Mouse (Mus musculus) hematopoietic stem cell, adult 5-6 weeks (primary cell): ENCODE data around the gene Tesmin. TPM values are rescaled to one million over a fixed set of nuclear protein-coding genes. Genes with fewer than 3 reads are reported as not detected.

Experiments
- ATAC-seq, 2 experiments: fragments of 125-278 bp in 1 of 2; replicated peaks in 1 of 2; 2 replicates each; pipeline ENCODE4 v1.8.0; 2016 to 2017; ENCODE audit warnings: inconsistent platforms in 2 of 2, mild to moderate bottlenecking in 2 of 2, moderate number of reproducible peaks in 2 of 2, low read depth in 1 of 2, moderate TSS enrichment in 1 of 2; ENCODE audit not compliant: low FRiP score in 2 of 2, poor library complexity in 2 of 2, severe bottlenecking in 2 of 2, insufficient read depth in 1 of 2, low TSS enrichment in 1 of 2
- total RNA-seq: library from RNA; stranded (forward); fragments of 172-1452, 232-1000 nt; gene quantifications from 2 replicates; pipeline ENCODE4 v1.2.3, GENCODE M21; 2017

Tesmin gene
- total RNA-seq = 0.30 and 2.1 TPM in 2 replicates

DNA sequence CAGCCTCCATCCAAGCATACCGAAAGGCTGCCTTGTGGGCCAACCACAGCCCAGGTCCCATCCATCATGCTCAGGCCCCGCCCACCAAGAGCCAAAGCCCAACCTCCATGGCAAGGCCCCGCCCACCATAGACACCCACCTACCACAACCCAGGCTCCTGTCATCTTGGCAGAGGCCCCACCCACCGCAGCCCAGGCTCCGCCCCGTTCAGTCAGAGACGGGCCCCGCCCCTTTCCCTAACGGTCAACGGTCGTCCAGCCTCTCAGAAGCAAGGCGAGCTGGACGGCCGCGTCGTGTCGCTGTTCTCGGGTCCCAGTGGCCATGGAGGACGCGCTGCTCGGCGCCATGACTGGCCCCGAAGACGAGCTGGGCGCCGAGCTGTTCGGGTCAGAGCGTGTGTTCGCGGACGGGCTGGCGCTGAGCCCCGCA, at the start of gene Tesmin:
Tesmin (plus strand) TSS at position 229 of the 429 bp plus-strand sequence.
- ATAC-seq = peak; percentile 67 to 79

DNA sequence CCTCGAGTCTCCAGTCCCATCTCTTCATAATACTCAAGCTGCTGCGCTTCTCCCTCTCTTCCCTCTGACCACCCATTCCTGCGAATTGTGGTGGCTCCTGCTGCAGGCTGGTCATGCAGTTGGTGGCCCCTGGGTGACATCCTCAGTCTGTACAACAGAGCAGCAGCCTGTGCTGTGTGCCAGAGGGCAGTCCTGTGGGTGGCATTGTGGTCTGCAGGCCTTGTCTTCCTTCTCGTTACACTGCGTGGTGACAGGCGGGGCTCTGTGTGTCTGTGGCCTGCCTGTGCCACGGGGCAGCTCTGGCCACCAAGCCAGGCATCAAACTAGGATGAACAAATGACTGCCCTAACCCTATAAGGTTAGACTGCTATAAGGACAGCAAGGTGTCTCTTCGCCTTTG, 49.5 kb upstream of the Tesmin start:
- peak in 1 of 2 experiments; percentile 30; a peak in 1 of 4 replicates for ATAC-seq

DNA sequence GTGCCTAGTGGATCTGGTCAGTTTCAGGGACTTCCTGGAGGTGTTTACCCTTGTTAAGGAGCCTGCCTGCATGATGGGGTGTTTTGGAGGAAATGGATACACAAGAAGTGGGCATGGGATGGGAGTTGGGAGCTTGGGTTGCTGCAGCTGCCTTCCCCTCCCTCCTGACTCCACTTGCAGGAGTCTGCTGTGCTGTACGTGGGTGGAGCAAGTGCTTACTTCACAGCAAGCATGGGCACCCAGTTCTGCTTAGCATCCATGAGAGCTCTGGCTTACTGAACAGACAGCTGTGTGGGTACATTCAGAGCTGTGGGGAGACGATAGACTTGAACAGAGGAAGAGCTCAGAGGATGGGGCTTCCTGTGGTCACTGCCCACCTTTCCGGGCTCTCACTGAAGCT, 47.6 kb upstream of the Tesmin start:
- 0 out of 4 replicates have a peak, but pooled peaks of 1 of the 2 experiments have one; percentile 18 for ATAC-seq

DNA sequence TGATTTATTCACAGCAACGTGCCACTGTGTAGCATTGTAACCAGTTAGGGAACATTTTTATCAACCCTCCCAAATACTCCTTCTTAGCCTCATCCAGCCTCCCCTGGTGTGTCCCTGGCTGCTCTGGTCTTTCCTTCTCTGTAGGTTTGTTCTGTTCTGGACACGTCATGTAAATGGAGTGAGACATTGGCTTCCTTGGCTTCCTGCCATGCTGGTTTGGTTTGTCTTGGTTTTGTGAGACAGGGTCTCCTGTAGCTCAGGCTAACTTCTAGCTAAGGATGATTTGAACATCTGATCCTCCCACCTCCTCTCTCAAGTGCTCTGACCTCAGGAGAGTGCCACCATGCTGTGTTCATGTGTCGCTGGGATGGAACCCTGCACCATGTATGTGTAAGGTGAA, 44.7 kb upstream of the Tesmin start:
- ATAC-seq = no peak

DNA sequence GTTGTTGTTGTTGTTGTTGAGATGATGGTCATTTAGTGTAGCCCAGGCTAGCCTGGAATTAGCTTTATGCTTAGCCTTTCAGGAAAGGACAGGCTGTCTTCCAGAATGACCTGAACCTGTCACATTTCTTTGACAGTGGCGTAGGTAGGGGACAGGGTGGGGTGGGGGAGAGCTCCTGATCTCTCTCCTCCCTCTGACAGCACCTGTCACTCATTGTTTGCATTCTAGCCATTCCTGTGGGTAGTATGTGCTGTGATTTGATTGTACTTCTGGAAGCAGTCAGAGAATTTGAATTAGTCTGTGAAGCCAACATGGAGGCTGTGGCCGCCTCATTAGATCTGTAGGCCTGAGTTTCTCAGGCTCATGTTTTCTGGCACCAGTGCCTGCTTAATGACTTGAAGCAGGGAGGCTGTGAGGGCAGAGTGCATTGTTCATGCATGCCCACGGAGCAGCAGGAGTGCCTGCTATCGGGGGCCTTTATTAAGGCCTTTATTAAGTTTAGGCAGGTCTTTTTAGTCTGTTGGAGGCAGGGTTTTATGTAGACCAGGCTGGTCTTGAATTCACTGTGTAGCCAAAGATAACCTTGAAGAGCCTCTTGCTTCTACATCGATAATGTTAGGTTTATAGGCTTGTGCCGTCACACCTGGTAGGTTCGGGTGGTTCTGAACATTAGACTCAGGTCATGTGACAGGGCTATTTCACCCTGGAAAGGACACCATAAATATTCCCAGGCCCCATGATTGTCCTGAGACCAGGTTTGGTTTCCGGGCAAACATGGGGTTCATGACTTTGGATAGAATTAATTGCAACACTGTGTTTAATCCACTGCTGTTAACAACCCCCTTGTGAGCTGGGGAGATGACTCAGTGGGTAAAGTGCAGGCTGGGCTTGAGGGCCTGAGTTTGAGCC, 43.8 kb upstream of the Tesmin start:
- ATAC-seq = no peak

DNA sequence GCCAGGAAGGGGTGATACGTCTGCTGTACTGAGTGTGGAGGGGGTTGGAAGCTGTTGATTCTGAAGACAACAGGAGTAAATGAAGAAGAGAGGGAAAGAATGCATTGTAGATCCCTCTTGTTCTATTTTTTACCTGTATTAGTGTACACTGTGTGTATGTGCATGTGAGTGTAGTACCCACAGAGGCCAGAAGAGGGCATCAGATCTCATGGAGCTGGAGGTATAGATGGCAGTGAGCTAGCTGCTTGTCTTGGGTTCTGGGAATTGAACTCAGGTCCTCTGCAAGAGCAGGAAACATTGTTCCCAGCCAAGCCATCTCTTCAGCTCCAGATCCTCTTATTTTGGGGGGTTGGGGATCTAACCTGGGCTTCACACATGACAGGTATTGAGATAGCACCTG, 40.9 kb upstream of the Tesmin start:
- no peak for ATAC-seq

DNA sequence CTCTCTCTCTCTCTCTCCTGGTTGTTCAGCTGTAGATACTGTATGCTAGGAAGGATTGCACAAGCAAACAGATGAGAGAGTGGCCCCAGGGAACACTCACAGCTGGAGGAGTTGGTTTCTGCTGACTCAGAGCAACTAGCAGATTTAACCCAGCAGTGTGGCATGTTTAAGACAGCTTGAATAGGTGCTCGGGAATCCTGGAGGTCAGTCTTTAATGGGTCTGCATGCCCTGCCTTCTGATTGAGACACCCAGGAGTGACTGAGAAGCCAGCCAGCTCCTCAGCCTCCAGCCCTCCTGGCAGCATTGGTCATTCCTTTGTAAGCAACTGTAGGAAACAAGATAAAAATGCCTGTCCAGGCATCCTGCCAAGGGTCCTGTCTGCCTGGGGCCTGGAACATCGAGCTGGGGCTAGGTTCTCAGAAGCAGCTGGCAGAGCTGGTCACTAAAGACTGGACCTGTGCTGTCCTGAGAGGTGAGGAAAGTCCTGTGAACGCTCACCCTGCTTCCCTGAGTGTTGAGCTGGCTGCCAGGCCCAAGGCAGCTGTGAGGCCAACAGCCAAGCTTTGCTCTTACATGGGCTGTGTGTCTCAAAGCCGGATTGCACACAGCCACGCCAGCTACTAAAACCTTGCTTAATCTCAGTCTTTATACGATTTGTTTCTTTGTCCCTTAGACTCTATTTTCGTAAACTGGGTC, 35.1 kb upstream of the Tesmin start:
- peak in 1 of 2 experiments; percentile 14; a peak in 1 of 4 replicates for ATAC-seq

DNA sequence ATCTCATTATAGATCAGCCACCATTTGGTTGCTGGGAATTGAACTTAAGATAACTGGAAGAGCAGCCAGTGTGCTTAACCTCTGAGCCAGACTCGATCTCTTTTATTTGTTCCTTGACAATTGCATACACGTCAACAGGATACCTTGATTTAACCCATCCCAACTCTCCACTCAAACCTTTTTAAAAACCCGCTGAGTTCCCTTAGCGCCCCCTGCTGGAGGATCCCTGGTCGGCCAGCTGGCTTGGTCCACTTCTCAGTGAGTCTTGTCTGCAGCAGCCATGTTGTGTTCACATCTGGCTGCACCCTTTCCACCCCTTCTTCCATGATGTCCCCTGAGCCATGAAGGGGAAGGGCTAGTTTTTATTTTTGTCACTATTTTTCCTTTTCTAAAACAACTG, 33.6 kb upstream of the Tesmin start:
- ATAC-seq = no peak

DNA sequence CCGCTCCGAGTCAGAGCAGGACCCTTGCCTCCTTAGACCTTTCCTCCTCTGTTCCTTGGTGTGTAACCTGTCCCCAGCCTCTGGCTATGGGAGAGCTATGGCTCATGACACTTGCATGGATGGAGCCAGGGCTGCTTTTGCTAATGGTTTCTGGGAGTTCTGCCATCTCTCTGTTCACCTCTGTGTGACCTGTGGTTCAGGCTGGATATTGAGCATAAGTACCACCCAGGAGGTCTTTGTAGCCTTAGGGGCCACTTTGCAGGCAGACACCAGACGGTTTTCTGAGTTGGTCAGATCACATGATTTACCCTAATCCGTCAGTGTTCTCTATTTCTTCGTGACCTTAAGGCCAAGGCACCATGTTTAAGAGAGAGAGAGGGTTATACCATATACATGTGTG, 32.1 kb upstream of the Tesmin start:
- ATAC-seq = no peak

DNA sequence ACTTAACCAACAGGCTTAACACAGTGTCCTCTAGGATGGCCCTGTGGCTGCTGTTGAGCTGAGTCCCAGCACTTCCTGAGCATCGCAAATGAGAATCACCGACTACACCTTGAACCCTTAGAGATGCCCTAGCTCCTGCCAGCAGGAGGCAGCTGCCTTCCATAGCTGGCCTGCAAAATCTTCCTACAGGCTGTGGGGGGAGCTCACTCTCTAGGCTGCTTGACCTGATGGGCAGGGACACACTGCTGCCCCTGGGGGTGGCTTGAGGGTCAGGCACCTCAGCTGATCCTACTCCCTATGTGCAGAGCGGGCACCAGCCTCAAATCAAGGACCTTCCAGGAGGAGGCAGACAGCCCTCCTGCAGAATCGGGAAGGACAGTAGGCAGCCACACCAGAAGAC, 31.0 kb upstream of the Tesmin start:
- ATAC-seq = no peak

DNA sequence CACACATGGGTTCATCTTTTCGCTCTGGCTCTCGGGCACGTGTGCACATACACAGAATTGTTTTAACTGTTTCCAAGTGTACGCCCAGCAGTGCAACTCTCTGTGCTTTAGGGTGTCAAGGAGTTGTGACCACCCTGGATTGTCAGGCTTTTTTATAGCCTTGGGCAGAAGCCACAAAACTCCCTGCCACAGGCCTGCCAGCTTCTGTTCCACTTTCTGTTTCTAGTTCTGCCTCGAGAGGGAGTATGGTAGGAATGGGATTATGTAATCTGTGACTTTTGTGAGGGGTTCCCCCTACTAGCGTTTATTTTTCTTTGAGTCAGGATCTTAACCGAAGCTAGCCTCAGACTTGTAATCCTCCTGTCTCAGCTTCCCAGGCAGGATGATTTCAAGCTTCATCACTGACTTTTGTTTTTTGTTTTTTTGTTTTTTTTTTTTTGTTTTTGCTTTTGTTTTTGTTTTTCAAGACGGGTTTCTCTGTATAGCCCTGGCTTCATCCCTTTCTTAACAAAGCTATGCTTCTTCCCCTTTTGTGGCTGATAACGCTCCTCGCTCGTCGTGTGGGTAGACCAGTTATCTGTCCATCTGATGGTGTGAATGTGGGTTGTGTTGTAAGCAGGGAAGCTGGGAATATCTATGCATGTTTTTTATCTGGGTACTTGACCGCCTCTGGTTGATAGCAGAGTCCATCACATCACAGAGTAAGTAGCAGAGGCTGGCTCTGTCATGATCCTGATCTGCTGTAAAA, 28.6 kb upstream of the Tesmin start:
- ATAC-seq = peak; percentile 67 to 86

DNA sequence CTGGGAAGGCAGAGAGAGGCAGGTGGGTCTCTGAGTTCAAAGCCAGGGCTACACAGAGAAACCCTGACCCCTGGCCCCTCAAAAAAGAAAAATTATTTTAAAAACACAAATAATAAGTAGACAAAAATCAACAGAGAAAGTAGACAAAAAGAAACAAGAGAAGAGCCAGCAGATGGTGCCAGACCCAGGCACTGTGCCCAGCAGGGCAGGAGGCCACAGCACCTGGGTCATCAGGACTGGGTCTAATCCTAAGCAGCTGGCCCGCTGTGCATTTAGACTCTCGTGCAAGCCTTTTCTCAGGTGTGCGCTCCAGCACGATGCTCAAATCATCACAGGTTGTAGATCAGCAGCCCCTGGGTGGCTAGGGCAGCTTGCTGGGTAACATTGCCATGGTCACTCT, 25.1 kb upstream of the Tesmin start:
- ATAC-seq = no peak

DNA sequence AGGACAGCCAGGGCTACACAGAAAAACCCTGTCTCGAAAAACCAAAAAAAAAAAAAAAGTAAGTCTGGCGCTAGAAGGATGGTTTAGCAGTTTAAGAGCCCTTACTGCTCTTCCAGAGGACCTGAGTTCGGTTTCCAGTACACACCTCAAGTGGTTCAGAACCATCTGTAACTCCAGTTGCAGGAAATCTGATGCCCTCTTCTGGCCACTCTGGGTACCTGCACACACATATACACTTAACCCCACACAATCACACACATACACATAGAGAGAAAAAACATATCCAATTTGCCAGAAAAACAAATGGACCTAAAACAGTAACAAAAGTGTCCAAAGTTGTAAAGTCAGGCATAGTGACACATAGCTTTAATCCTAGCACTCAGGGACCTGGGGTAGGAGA, 23.6 kb upstream of the Tesmin start:
- no peak for ATAC-seq

DNA sequence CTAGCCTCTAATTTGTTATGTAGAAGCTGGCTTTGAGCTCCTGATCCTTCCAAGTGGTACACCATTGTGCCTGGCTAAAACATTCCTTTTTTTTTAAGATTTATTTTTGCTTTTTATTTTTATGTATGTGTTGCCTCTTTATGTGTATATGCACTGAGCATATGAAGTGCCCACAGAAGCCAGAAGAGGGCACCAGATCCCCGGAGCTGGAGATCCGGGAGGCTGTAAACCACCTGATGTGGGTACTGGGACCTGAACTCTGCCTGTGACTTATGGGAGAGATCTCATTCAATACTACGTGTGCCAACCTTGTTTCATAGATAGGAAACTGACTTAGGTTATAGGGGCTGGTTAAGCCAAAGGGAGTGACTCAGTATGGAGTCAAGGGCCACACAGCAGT, 20.4 kb upstream of the Tesmin start:
- no peak for ATAC-seq

DNA sequence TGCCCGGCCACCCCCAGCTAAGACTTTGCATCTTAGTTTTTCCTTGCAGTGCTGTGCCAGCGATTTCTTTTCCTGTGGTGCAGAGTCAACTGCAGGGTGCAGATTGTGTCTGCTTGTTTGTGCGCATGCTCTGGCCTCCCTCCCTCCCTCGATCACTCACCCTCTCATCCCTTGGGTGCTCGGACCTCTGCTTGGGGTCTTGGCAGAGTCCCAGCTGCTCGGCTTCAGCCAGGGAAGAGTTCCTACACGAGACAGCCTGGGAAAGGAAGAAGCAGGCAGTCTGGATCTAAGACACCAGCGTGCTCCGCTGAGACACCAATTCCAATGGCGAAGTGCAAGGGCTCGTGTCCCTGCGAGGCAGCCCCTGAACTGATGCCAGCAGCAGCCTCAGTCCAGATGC, 15.3 kb upstream of the Tesmin start:
- no peak for ATAC-seq

DNA sequence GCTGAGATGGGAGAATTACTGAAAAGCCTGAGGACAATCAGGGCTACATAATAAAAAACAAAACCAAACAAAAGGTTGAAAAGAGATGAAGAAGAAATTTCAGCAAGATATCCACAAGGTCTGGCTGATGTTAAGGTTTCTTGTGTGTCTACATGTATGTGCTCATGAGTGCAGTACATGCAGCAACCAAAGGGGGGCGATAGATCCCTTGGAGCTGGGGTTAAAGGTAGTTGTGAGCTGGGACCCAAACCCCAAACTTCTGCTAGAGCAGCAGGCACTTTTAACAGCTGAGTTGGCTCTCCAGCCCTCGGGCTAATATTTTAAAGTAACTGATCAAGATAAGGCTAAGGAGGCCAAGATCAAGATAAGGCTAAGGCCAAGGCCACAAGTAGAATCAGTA, 14.6 kb upstream of the Tesmin start:
- ATAC-seq = no peak

DNA sequence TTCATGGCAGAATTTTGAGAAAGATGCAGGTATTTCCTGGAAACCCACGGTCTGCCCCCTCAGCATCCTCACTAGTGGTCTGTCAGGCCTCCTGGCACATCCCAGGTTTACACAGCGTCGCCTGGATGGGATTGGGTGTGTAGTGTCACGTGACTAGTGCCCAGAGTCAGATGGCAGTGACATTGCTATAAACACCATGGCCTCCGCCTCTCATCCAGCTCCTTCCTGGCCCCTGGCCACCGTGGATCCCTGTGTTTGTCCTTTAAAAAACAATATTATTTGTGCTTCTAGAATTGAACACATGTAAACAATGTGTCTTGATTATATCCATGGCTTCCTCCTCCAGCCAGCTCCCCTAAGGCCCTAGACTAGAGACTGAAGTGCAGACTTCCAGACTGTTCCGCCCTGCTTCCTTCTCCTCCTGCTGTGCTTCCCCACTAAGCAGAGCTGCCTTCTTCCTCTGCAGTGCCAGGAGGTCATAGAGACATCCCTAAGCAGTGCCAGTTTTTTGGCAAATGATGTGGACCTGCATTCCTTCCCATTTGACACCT, 12.6 kb upstream of the Tesmin start:
- no peak for ATAC-seq
